In genomic region chr15:83293706-83294645, GRCm38 (mm10) we compare ENCODE assay signal across 11 mouse cellular contexts. TPM values are rescaled to one million over a fixed set of nuclear protein-coding genes. Genes with fewer than 3 reads are reported as not detected.
DNase-seq lines count a peak whose midpoint lies in the region; ATAC-seq and TF ChIP-seq lines count a peak whose summit lies in the region.
"Had no signal": no experiment of that assay in that cellular context is flagged by ENCODE, and none has a peak within 500 bp of the region (broad histone marks: within the 10 kb centered on the region; RNA-seq: fewer than 3 reads in every experiment).

No protein-coding gene starts in this region.

- H3K9ac ChIP-seq in hindbrain, embryonic 16.5 days (ENCODE audit: low read depth, low read length), result no peak overlapping the region
- H3K9ac ChIP-seq in hindbrain, embryonic 12.5 days, result no peak overlapping the region
- no peak overlapping the region for H3K9ac ChIP-seq in intestine, embryonic 15.5 days
- no peak overlapping the region for H3K9ac ChIP-seq in neural tube, embryonic 15.5 days (replicated peaks)
- H3K9ac ChIP-seq: heart, embryonic 13.5 days; liver, embryonic 14.5 days had no signal

- peak; percentile 46 for DNase-seq in brain, embryonic 14.5 days (ENCODE audit: low read depth)
- DNase-seq in lung, postnatal 10 days, result peak; percentile 55
- no peak for DNase-seq in thymus, adult 18-20 months

- H3K9me3 ChIP-seq in hindbrain, embryonic 16.5 days (ENCODE audit: control insufficient read depth, low read length), result no peaks in the 10 kb centered on the region
- no peaks in the 10 kb centered on the region for H3K9me3 ChIP-seq in hindbrain, embryonic 12.5 days (replicated peaks)
- no peaks in the 10 kb centered on the region for H3K9me3 ChIP-seq in intestine, embryonic 15.5 days
- no peaks in the 10 kb centered on the region for H3K9me3 ChIP-seq in neural tube, embryonic 15.5 days (replicated peaks)
- H3K9me3 ChIP-seq: heart, embryonic 13.5 days had no signal

- ATAC-seq in hindbrain, embryonic 16.5 days, result 0 out of 2 replicates have a peak, but pooled peaks have one; percentile 6
- no peak for ATAC-seq in hindbrain, embryonic 12.5 days (ENCODE audit: low FRiP score)
- ATAC-seq in intestine, embryonic 15.5 days, result no peak
- no peak for ATAC-seq in megakaryocyte-erythroid progenitor cell, adult 5-6 weeks (replicated peaks; ENCODE audit: low FRiP score, low TSS enrichment, poor library complexity, severe bottlenecking)
- no peak for ATAC-seq in neural tube, embryonic 15.5 days (ENCODE audit: low FRiP score)
- ATAC-seq: Patski had no signal

- no peaks in the 10 kb centered on the region for H3K27me3 ChIP-seq in hindbrain, embryonic 16.5 days (replicated peaks; ENCODE audit: control insufficient read depth, insufficient read depth, low read length)
- H3K27me3 ChIP-seq in hindbrain, embryonic 12.5 days, result no peaks in the 10 kb centered on the region
- H3K27me3 ChIP-seq in intestine, embryonic 15.5 days (replicated peaks), result no peaks in the 10 kb centered on the region
- no peaks in the 10 kb centered on the region for H3K27me3 ChIP-seq in neural tube, embryonic 15.5 days (replicated peaks)
- H3K27me3 ChIP-seq: heart, embryonic 13.5 days; Patski had no signal

- H3K4me2 ChIP-seq in hindbrain, embryonic 16.5 days (ENCODE audit: low read length), result no peak overlapping the region
- no peak overlapping the region for H3K4me2 ChIP-seq in hindbrain, embryonic 12.5 days (replicated peaks)
- no peak overlapping the region for H3K4me2 ChIP-seq in intestine, embryonic 15.5 days (replicated peaks)
- no peak overlapping the region for H3K4me2 ChIP-seq in neural tube, embryonic 15.5 days
- H3K4me2 ChIP-seq: heart, embryonic 13.5 days had no signal

- no peaks in the 10 kb centered on the region for H3K4me1 ChIP-seq in hindbrain, embryonic 16.5 days (ENCODE audit: control insufficient read depth, insufficient read depth, low read depth, low read length)
- H3K4me1 ChIP-seq in hindbrain, embryonic 12.5 days, result peaks cover 5% of the 10 kb centered on the region
- peaks cover 16% of the 10 kb centered on the region; the same call in 1 of the 2 replicates for H3K4me1 ChIP-seq in intestine, embryonic 15.5 days (replicated peaks)
- H3K4me1 ChIP-seq in neural tube, embryonic 15.5 days, result peaks cover 7% of the 10 kb centered on the region; the same call in 1 of the 2 replicates

- no peak overlapping the region for H3K4me3 ChIP-seq in hindbrain, embryonic 16.5 days (ENCODE audit: low read length)
- H3K4me3 ChIP-seq in hindbrain, embryonic 12.5 days, result no peak overlapping the region
- no peak overlapping the region for H3K4me3 ChIP-seq in intestine, embryonic 15.5 days (replicated peaks)
- no peak overlapping the region for H3K4me3 ChIP-seq in neural tube, embryonic 15.5 days (replicated peaks)
- H3K4me3 ChIP-seq: heart, embryonic 13.5 days had no signal

- no peak overlapping the region for H3K27ac ChIP-seq in hindbrain, embryonic 16.5 days (ENCODE audit: low read depth, low read length)
- H3K27ac ChIP-seq in hindbrain, embryonic 12.5 days, result no peak overlapping the region
- H3K27ac ChIP-seq in intestine, embryonic 15.5 days, result peak overlapping the region; percentile 56; the same call in 1 of the 2 replicates
- H3K27ac ChIP-seq in neural tube, embryonic 15.5 days (replicated peaks), result no peak overlapping the region
- H3K27ac ChIP-seq: heart, embryonic 13.5 days; liver, embryonic 14.5 days had no signal

- 75% methylated on average over 8 of the region's 8 CpGs for WGBS in hindbrain, embryonic 16.5 days
- WGBS in hindbrain, embryonic 12.5 days, result 90% methylated on average over 8 of the region's 8 CpGs
- WGBS in intestine, embryonic 15.5 days, result 77% methylated on average over 8 of the region's 8 CpGs
- 88% methylated on average over 8 of the region's 8 CpGs for WGBS in neural tube, embryonic 15.5 days

- TF ChIP-seq CTCF in brain, embryonic 14.5 days (IDR thresholded peaks at IDR 0.05; ENCODE audit: borderline replicate concordance, extremely low read depth, insufficient read depth, insufficient read length), result no peak

- no peaks in the 10 kb centered on the region for H3K36me3 ChIP-seq in hindbrain, embryonic 16.5 days (ENCODE audit: control insufficient read depth, insufficient read depth, low read length)
- H3K36me3 ChIP-seq in hindbrain, embryonic 12.5 days, result 0 out of 2 replicates have a peak, but pooled peaks cover 6% of the 10 kb centered on the region
- no peaks in the 10 kb centered on the region for H3K36me3 ChIP-seq in intestine, embryonic 15.5 days
- peaks cover under 1% of the 10 kb centered on the region for H3K36me3 ChIP-seq in neural tube, embryonic 15.5 days

- no peak for TF ChIP-seq POLR2A in brain, embryonic 14.5 days (IDR thresholded peaks at IDR 0.05; ENCODE audit: borderline replicate concordance, extremely low read depth, insufficient read depth, insufficient read length, poor library complexity, severe bottlenecking)

RNA-seq across cellular contexts. Expression of gene A4galt, which starts 42.4 kb away (rescaled TPM):
- polyA plus RNA-seq in hindbrain, embryonic 16.5 days (2015; fragmentation: Nextera tagmentation; extraction: Ambion mirVana), result 4.9 and 6.5 TPM in 2 replicates
- 2.0 and 2.2 TPM in 2 replicates for polyA plus RNA-seq in hindbrain, embryonic 12.5 days (2016; fragmentation: Nextera tagmentation; extraction: Ambion mirVana)
- polyA plus RNA-seq in brain, embryonic 14.5 days (2012; rRNA removed), result 1.8 and 4.2 TPM in 2 replicates
- polyA plus RNA-seq in intestine, embryonic 15.5 days (2015; fragmentation: Nextera tagmentation; extraction: Ambion mirVana), result 3.3 and 4.2 TPM in 2 replicates
- total RNA-seq in megakaryocyte-erythroid progenitor cell, adult 5-6 weeks (2014; fragmentation: Nextera tagmentation), result not detected in 2 replicates
- not detected in 2 replicates for total RNA-seq in megakaryocyte-erythroid progenitor cell, adult 5-6 weeks (2017)
- 2.5 and 4.2 TPM in 2 replicates for polyA plus RNA-seq in neural tube, embryonic 15.5 days (2015; fragmentation: Nextera tagmentation; extraction: Ambion mirVana)

RNA-seq across cellular contexts. Expression of gene Arfgap3, which starts 56.1 kb away (rescaled TPM):
- 39.4 and 43.3 TPM in 2 replicates for polyA plus RNA-seq in hindbrain, embryonic 16.5 days (2015; fragmentation: Nextera tagmentation; extraction: Ambion mirVana)
- 44.2 and 51.1 TPM in 2 replicates for polyA plus RNA-seq in hindbrain, embryonic 12.5 days (2016; fragmentation: Nextera tagmentation; extraction: Ambion mirVana)
- polyA plus RNA-seq in brain, embryonic 14.5 days (2012; rRNA removed), result 40.3 and 43.9 TPM in 2 replicates
- 60.5 and 62.9 TPM in 2 replicates for polyA plus RNA-seq in intestine, embryonic 15.5 days (2015; fragmentation: Nextera tagmentation; extraction: Ambion mirVana)
- total RNA-seq in megakaryocyte-erythroid progenitor cell, adult 5-6 weeks (2014; fragmentation: Nextera tagmentation), result 25.2 and 32.4 TPM in 2 replicates
- total RNA-seq in megakaryocyte-erythroid progenitor cell, adult 5-6 weeks (2017), result 23.1 and 32.1 TPM in 2 replicates
- 37.0 and 39.6 TPM in 2 replicates for polyA plus RNA-seq in neural tube, embryonic 15.5 days (2015; fragmentation: Nextera tagmentation; extraction: Ambion mirVana)

Comparison
In these comparisons a context has a peak if more than half of its experiments do, and no peak if none do; other contexts are left out.
1. DNase-seq: peak in brain, embryonic 14.5 days (single experiment) and lung, postnatal 10 days (single experiment); none in thymus, adult 18-20 months (0 of 2).